Mouse (Mus musculus): Measurements from ENCODE around the gene Ccdc40.
"Not testable (repeated sequence)": the region's sequence is repeated elsewhere in the genome, so short reads cannot be mapped to it uniquely, and the experiment has no call there.

The Ccdc40 gene

DNA sequence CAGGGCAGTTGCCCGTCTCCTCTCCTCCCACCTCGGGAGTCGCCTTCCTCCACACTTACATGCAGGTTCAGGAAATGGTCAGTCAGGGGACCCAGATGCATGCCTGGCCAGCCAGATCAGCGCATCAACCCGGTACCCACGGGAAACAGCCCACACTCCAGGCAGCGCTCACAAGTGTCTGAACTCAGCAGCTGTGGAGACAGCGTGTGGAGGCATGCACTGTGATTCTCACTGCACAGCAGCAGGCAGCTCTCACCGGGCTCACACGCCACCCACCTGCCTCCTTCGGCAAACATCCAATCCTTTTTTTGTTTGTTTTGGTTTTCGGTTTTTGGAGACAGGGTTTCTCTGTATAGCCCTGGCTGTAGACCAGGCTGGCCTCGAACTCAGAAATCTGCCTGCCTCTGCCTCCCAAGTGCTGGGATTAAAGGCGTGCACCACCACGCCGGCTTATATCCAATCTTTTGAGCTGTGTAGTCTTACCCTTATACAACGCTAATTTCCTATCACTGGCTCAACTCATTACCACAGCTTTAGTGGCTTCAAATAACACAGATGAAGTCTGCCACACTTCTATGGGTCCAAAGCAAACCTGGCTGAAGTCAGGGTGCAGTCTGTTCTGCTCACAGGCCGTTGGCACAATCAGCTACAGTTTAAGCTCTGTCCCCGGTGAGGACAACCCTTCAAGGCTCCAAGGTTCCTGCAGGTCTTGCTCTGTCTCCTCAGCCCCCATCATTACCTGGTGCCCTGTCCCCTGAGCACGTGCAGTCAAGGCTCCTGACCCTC, 59.0 kb downstream of the Ccdc40 start:
- no peak for DNase-seq

DNA sequence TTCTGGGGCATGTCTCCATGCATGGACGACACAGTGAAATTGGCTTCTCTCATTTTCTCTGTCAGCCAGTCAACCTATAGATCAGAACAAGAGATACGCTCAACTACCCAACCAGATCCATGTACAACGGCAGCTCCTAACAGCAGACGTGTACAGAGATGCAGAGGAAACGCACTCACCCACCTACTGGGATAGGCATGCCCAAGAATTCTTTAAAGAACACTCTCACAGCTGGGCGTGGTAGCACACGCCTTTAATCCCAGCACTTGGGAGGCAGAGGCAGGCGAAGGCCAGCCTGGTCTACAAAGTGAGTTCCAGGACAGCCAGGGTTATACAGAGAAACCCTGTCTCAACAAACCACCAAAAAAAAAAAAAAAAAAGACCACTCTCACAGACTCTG, 64.5 kb downstream of the Ccdc40 start:
- not testable (repeated sequence) for DNase-seq

DNA sequence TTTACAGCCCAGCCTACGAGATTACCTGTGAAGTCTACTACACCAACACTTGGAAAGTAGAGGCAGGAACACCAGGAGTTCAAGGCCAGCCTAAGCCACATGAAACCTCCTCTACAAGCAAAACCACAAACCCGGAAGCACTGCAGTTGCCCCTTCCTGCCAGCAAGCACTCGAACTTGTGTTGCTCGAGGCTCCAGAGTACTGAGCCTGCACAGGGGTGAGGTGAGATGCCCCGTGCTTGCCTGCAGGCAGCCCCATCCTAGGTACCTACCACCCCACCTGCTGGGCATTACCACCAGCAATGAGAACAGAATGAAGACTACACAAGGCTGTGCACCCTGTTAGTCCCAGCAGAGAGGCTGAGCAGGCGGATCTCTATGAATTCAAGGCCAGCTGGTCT, 69.6 kb downstream of the Ccdc40 start:
- no peak for DNase-seq

DNA sequence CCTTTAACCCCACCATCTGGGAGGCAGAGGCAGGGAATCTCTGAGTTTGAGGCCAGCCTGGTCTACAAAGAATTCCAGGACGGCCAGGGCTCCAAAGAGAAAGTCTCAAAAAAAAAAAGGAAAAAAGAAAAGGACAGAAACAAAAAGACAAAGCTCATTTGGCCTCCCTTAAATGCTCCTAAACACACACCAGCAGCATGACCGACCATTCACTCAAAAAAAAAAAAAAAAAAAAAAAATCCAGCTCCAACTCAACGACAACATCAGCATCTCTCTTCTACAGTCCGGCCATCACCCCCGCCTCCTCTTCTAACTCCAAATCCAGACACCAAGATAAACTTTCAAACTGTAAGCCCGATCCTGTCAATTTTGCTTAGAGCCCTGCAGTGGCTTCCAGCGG, 70.5 kb downstream of the Ccdc40 start:
- DNase-seq = no peak

DNA sequence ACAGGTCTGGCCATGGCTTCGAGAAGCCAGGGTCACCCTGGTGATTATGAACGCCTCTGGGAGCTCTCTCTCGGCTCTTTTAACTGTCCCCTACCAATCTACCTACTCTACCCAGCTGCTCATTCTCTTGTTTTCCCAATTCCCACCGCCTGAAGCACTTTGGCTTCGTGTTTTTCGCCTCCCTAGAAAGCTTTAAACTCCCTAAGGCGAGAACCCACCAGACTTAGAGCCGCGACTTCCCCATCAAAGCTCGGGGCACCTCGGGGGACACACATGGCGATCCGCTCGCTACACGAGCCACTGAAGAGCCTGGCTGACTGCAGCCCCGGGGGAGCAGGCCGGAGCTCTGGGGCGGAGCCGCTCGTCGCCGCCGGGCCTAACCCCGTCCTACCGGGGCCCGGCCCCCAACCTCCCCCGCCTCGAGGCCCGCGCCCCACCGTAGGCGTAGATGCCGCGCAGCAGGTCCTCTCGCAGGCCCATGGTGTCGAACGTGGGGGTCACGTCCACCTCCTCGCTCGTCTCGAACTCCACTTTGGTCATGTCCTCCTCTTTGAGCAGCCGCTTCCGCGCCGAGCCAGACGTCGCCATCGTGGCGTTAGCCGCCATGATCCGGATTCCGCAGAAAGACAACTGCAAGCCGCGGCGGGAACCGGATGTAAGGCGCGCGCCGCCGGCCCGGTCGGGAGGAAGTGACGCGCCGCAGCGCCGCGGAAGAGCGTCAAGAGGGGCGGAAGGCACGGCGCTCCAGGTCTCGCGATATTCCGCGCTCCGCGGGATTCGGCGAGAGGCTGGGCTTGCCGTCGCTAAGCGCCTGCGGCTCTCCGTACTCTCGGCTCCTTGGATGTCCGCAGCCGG, 71.2 kb downstream of the Ccdc40 start, which contains the start of gene Eif4a3:
Eif4a3 (minus strand) TSS at position 699 of the 855 bp plus-strand sequence.
- peak; percentile 86 for DNase-seq

DNA sequence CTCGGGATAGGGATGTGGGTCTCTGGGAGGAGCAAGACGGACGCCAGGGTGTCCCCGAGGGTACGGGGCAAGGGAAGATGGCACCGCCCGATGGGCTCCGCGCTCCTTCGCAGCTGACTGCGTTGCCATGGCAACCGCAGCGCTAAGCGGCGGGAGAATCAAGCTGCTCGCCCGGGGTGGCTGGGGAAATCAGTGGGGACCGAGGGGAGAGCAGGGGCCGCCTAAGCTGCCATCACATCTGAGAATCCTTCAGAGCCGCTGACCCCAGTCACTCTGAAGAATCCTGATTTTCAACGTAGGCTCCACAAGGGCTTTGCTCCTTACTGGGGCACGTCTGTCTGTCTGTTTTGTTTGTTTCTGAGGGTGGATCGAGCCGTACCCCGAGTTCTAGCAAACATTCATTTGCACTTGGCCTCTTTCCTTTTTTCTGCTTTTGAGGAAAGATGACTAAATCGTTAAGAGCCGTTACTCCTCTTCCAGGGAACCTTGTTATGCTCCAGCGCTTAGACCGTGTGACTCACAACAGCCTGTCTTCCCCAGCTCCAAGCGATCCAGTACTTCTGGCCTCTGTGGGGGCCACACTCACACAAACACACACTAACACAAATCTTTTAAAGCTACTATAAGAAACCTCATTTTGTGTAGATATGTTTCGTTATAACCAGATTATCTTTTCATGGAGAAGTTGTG, 72.0 kb downstream of the Ccdc40 start:
- no peak for DNase-seq

DNA sequence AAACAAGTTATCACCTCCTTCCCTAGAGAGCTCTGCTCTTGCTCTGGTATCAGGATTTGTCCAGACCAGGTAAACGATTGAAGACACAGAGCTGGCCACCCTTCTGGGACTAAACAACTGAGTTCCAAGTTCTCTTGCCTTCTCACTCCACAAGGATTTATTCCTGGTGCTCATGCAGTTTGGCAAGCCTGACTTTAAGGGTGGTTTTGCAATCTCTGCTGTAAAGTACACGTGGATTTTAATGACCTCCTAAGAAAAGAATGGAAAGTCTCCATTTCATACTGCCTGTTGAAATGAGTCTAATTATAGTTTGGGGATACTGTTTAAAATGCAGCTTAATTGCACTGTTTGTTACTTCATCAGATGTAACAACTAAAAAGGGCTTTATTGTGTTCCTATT, 72.6 kb downstream of the Ccdc40 start:
- no peak for DNase-seq

DNA sequence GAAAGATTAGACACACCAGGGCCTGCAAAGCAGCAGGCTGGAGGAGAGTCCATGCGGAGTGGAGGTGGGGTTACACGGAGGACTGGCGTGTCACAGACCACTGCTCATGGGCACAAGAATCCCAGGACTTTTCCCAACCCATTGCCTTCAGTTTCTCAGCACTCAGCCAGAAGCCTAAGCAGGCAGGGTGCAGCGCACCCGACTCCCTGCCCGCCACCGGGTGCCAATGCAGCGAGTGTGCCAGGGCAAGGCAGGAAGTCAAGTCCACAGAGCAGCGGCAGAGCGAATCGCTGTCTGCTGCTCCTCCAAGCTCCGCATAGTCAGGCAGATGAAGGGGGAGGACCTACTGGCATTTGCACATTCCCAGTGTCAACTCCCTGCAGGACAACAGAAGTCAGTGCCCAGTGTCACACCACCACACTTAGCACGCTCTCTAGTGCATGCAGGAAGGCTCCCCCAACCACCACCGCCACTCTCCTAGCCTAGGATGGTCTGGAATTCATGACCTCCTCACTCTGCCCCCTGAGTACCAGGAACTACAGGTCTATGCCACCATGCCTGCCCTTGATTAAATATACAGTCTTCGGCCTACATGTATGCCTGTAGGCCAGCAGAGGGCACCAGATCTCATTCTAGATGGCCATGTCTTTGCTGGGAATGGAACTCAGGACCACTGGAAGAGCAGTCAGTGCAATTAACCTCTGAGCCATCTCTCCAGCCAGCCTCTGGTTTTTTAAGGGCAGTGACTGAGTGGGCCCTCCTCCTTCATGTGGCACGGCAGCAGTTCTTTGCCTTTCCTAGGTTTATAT, 76.7 kb downstream of the Ccdc40 start:
- DNase-seq = peak; percentile 37

DNA sequence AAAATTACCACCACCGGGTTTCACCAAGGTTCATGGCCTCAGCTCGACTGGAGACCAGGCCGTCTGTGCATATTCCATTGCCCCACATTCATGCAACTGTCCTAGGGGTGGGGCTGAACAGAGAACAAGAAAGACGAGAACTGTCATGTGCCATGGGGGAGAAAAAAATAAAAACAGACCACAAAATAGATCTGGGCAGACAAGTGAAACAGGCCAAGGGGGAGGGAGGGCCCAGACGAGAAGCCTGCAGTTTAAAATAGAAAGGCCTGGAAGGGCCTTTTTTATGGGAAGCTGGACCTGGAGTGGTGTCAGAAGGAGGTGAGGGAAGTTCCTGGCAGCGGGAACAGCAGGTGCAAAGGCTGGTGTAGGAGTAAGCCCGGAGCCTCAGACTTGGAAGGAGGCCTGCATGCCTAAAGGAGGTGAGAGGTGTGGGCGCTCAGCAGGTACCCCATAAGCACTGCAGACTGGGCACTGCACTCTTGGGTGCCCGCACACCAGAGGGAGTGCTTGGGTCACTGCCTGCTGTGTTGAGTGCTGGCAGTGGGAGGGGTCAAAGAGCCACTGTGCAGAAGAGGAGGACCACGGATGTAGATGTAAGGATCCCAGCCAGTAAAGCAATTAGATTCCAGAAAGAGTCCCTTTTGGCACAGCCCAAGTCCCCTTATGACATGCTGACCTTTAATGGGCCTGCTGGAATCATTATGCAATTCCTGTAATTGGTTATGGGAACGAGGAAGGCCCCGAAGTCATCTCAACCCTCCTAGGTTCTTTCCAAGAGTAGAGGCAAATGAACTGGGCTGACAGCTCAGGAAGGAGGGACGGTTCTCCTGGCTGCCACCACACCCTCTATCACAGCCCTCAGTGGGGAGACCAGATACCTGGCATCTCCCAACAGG, 78.6 kb downstream of the Ccdc40 start:
- DNase-seq = peak; percentile 19

DNA sequence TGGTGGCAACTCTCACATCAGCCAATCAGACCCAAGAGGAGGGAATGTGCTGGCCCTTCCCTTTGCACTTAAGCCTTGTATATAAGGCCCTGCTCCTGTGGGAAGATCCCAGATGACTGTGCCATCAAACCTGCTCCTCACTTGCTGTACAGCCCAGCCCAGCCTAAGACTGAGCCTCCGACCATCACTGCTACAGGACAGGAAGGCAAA, 79.2 kb downstream of the Ccdc40 start, which contains the start of gene Card14:
Card14 (plus strand) TSS at position 111 of the 210 bp plus-strand sequence.
- no peak for DNase-seq

DNA sequence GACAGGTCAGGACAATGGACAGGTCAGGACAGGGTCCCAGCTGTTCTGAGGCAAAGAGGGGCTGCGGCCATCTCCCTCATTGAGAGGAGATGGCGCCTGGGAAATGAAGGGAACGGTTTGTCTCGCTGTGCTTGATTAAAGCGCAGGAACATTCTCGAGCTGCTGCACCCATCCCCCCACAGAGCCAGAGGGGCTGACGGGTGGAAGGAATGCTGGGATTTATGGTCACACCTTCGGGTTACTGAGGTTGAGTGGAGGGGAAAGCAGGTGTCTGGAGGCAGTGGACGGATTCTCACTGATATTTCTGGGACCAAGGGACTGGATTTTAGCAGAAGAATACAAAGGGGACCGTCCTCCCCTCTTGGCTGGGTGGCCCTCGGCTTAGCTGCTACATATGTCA, 79.5 kb downstream of the Ccdc40 start:
- DNase-seq = no peak

DNA sequence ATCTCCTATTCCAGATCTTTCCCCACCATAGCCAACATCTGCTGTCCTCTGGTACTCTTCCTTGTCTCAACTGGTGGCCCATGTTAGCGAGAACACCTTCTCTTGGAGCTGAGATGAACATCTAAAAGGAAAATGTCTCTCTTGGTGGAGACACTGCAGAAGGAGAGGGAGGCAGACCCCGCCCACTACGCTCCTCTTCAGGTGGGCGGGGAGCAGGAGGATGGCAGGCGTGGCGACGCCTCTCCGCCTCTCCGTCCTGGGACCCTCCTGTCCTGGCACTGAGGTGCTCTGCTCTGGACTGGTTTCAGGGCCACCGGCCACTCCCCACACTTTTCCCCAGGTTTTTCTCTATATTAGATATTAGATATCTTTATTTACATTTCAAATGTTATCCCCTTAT, 82.2 kb downstream of the Ccdc40 start:
- no peak for DNase-seq

DNA sequence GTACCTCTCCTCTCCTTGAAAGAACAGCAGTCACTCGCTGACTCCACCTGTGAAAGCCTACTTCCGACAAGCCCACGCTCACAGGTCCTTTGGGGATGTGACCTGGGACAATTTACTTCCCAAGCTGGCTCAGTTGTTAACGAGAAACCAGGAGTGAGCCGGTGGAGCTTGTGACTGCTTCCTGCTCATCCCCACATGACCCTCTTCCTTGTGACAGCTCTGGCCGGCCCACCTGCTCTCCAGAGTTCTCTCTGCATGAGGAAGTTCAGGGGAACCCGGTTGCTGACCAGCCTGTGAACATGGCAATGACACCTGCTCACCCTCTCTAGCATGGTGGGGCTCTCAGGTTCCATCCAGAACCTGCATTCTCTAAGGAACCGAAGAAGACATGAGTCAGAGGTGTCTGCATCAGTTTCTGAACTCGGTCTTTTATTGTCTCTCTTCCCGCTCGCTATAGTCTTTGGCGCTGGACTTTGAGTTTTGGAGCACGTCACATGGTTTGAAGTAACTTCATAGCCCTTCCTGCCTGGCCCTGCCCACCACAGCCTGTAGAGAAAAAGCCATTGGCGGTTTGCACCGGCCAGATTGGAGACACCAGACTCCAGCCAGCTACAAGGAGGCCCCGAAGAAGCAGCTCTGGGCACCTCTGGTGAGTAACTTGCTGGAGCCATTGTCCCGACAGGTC, 86.0 kb downstream of the Ccdc40 start:
- peak; percentile 70 for DNase-seq

Data from kidney, adult 11 months (tissue).